Mouse (Mus musculus): ENCODE data around the gene Marcksl1. TPM values are rescaled to one million over a fixed set of nuclear protein-coding genes. Genes with fewer than 3 reads are reported as not detected.

The Marcksl1 gene
- total and polyA plus RNA-seq, 2 experiments from 2014 or later, result 1,946 to 2,276 TPM

DNA sequence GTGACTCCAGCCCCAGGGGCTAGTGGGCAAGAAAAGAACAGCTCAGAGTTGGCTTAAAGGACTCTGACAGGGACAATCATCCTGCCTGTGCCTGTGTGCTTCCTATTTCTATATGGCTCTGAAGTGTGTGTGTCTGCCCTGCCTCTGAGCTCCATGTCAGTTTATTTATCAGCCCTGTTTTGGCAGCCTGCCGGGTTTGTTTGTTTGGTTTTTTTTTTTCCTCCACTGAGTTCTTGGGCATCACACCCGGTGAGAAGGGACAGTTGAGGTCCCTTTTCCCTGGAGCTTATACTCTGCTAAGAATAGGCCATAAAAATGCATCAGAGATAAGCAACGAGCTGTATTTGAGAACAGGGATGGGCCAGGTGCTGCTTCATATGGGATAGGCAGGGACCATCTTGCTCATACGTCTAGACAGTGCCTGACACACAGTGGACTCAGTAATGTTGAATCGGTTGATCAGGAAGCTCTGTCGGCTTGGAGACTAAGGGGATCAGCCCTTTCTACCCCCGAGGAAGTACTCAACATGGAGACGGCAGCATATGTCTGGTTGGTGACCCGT is 11.0 kb upstream of the Marcksl1 start:
- H3K9me3 ChIP-seq (ENCODE audit: low read length), result no peaks in the 10 kb centered on the region
- H3K27ac ChIP-seq (ENCODE audit: low read depth, low read length), result no peak overlapping the region
- no peak overlapping the region for H3K4me2 ChIP-seq (ENCODE audit: low read depth)
- ATAC-seq (no peak), DNase-seq (no peak)
- no peaks in the 10 kb centered on the region for H3K4me1 ChIP-seq (ENCODE audit: insufficient read depth)
- 80% methylated on average over 9 of the region's 9 CpGs for WGBS
- no peak overlapping the region for H3K4me3 ChIP-seq (ENCODE audit: low read depth, low read length)
- no peaks in the 10 kb centered on the region for H3K36me3 ChIP-seq (ENCODE audit: insufficient read depth)
- H3K9ac ChIP-seq, result no peak overlapping the region
- no peak for TF ChIP-seq CTCF (IDR thresholded peaks at IDR 0.05; ENCODE audit: low read depth)
- no peaks in the 10 kb centered on the region for H3K27me3 ChIP-seq (ENCODE audit: insufficient read depth, low read length)

DNA sequence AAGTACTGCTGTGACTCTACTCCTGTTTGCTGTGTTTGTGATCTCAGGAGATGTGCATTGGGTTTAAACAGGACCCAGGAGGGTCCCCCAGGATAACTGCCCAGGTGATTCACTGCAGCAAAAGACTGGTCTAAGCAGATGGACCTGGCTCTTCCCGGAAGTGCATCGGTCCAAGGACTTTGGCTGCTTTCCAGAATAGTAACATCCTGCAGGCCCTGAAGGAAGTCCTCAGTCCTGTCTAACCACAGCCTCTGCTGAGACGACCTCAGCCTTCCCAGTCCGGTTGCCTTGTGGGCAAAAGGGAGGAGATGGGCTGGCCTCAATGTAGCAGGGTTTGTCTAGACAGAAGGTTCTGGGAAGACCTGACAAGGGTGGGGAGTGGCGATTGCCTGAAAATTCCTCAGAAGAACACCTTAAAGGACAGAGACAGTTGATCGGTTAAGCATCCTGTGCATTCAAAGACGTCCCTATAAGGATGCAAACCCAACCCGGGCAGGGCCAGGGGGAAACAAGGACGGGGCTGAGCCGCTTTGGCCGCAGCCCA is 10.4 kb upstream of the Marcksl1 start:
- DNase-seq, result no peak
- no peak for ATAC-seq
- no peak overlapping the region for H3K27ac ChIP-seq (ENCODE audit: low read depth, low read length)
- 84% methylated on average over 11 of the region's 11 CpGs for WGBS
- no peaks in the 10 kb centered on the region for H3K9me3 ChIP-seq (ENCODE audit: low read length)
- no peaks in the 10 kb centered on the region for H3K36me3 ChIP-seq (ENCODE audit: insufficient read depth)
- TF ChIP-seq CTCF (IDR thresholded peaks at IDR 0.05; ENCODE audit: low read depth), result no peak
- no peak overlapping the region for H3K4me2 ChIP-seq (ENCODE audit: low read depth)
- no peaks in the 10 kb centered on the region for H3K4me1 ChIP-seq (ENCODE audit: insufficient read depth)
- no peaks in the 10 kb centered on the region for H3K27me3 ChIP-seq (ENCODE audit: insufficient read depth, low read length)
- H3K9ac ChIP-seq, result no peak overlapping the region
- no peak overlapping the region for H3K4me3 ChIP-seq (ENCODE audit: low read depth, low read length)

DNA sequence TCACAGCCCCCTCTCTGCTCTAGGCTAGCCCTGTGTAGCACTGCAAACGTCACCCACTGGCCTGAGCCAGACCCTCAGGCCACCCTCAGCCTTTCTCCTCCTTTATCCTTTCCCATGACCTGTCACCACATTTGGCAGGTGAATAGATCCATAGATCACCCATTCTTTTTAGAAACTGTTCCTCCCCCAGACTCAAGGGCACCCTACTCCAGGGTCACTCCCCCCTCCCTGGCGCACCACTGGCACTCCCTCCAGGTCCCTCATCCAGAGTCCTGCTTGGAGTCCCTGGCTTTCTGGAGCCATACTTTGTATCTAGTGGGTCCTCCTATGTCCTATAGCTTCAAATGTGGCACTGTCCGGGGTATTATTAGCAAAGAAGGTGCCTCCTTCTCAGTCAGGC is 7.9 kb upstream of the Marcksl1 start:
- Histone ChIP-seq H3K36me3 (ENCODE audit: insufficient read depth) (no peaks in the 10 kb centered on the region), H3K27me3 (ENCODE audit: insufficient read depth, low read length) (no peaks in the 10 kb centered on the region), H3K4me1 (ENCODE audit: insufficient read depth) (no peaks in the 10 kb centered on the region), H3K4me2 (ENCODE audit: low read depth) (no peak overlapping the region), H3K4me3 (ENCODE audit: low read depth, low read length) (no peak overlapping the region), H3K9ac (no peak overlapping the region), H3K9me3 (ENCODE audit: low read length) (no peaks in the 10 kb centered on the region), H3K27ac (ENCODE audit: low read depth, low read length) (no peak overlapping the region)
- no peak for TF ChIP-seq CTCF (IDR thresholded peaks at IDR 0.05; ENCODE audit: low read depth)
- ATAC-seq, result no peak
- DNase-seq, result no peak
- 88% methylated on average over 3 of the region's 3 CpGs for WGBS

DNA sequence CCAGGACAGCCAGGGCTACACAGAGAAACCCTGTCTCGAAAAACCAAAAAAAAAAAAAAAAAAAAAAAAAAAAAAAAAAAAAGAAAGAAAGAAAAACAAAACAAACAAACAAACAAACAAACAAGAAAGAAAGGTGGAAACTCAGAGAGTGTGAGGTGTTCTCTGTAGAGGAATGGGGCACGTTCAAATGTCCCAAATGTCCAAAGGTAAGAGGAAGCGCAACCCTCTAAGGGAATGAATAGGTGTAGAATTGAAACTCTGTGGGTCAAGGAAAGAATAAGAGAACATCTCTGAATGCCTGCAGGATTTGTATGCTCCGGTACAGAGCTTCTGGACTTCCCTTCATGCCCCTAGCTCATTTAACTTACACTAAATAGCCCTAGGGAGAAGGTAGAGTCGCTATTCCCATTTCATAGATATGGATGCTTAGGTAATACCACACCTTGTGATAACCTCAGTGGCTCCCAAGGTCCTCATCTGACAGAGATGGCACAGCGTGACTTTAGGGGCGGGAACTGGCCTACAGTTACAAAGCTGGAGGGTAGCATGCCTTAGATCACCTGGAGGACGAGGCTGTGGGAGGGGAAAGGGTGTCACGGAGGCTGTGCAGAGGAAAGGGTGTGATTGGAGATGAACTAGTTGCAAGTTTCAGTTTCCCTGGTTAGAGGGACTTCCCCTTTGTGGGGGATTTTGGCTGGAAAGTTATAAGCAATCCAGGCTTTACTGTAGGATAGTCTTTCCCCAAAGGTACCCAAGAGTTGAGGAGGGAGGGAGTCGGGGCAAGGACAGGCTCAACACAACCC is 5.7 kb upstream of the Marcksl1 start:
- no peak overlapping the region for H3K9ac ChIP-seq
- no peak for DNase-seq
- H3K9me3 ChIP-seq (ENCODE audit: low read length), result no peaks in the 10 kb centered on the region
- H3K4me1 ChIP-seq (ENCODE audit: insufficient read depth), result no peaks in the 10 kb centered on the region
- TF ChIP-seq CTCF (IDR thresholded peaks at IDR 0.05; ENCODE audit: low read depth), result no peak
- no peak for ATAC-seq
- no peaks in the 10 kb centered on the region for H3K36me3 ChIP-seq (ENCODE audit: insufficient read depth)
- WGBS, result 68% methylated on average over 9 of the region's 10 CpGs
- no peaks in the 10 kb centered on the region for H3K27me3 ChIP-seq (ENCODE audit: insufficient read depth, low read length)
- no peak overlapping the region for H3K4me2 ChIP-seq (ENCODE audit: low read depth)
- H3K27ac ChIP-seq (ENCODE audit: low read depth, low read length), result no peak overlapping the region
- H3K4me3 ChIP-seq (ENCODE audit: low read depth, low read length), result no peak overlapping the region

DNA sequence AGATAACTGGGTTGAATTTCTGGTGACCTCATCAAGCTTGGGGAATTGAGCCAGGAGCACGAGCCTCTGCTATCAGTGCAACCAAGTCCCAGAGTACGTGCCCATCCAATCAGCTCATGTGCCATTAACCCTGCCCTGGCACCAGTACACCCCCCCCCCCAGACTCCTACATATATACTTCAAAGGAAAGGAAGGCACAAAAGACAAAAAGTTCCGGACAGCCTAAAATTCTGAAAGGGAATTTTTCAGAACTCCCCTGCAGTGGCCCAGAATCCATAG is 5.2 kb upstream of the Marcksl1 start:
- Histone ChIP-seq H3K9ac (no peak overlapping the region), H3K27ac (ENCODE audit: low read depth, low read length) (no peak overlapping the region), H3K4me3 (ENCODE audit: low read depth, low read length) (no peak overlapping the region), H3K4me2 (ENCODE audit: low read depth) (no peak overlapping the region), H3K9me3 (ENCODE audit: low read length) (no peaks in the 10 kb centered on the region), H3K4me1 (ENCODE audit: insufficient read depth) (no peaks in the 10 kb centered on the region), H3K36me3 (ENCODE audit: insufficient read depth) (no peaks in the 10 kb centered on the region), H3K27me3 (ENCODE audit: insufficient read depth, low read length) (no peaks in the 10 kb centered on the region)
- 67% methylated on average over 3 of the region's 3 CpGs for WGBS
- DNase-seq (no peak), ATAC-seq (no peak)
- TF ChIP-seq CTCF (IDR thresholded peaks at IDR 0.05; ENCODE audit: low read depth), result no peak

DNA sequence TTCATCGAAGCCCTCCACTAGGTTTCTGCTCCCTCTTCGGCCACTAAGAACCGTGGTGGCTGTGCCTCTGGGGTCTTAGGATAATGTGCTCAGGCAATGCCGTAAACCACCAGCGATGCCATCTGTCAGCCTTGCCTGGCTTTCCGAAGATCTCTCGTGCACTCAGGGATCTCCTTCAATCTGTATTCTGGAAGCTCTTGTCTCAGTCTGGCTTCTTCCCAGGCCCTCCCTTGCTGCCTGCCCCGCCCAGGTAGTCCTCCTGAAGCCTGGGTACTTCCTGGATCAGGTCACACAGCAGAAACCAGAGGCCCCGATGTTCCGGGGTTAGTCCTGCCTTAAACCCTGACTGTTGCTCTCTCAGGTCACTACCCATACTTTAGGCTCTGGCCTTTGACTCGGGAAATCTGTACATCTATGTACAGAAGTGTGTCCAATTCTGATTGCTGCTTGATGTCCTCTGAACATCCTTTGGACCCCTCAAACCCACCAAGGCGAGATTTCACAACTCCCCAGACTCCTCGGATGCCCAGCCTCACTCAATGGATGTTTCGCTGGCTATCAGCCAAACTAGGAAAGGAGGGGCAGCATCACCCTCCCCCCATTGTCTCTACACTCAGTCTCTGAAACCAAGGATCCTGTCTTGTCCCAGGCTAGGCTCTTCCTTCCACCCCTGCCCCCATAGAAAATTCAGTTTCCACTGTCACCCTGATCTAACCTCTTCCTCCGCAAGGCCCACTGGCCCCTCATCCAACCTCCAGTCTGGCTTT is 4.4 kb upstream of the Marcksl1 start:
- ATAC-seq (no peak), DNase-seq (no peak)
- no peak overlapping the region for H3K9ac ChIP-seq
- H3K4me2 ChIP-seq (ENCODE audit: low read depth), result no peak overlapping the region
- no peaks in the 10 kb centered on the region for H3K9me3 ChIP-seq (ENCODE audit: low read length)
- H3K27me3 ChIP-seq (ENCODE audit: insufficient read depth, low read length), result no peaks in the 10 kb centered on the region
- no peak overlapping the region for H3K4me3 ChIP-seq (ENCODE audit: low read depth, low read length)
- WGBS, result 57% methylated on average over 15 of the region's 15 CpGs
- H3K36me3 ChIP-seq (ENCODE audit: insufficient read depth), result no peaks in the 10 kb centered on the region
- H3K27ac ChIP-seq (ENCODE audit: low read depth, low read length), result no peak overlapping the region
- no peak for TF ChIP-seq CTCF (IDR thresholded peaks at IDR 0.05; ENCODE audit: low read depth)
- no peaks in the 10 kb centered on the region for H3K4me1 ChIP-seq (ENCODE audit: insufficient read depth)

GRCm38 (mm10) chr4:129509650-129510049 is 3.7 kb upstream of the Marcksl1 start:
- 71% methylated on average over 3 of the region's 3 CpGs for WGBS
- ATAC-seq (no peak), DNase-seq (no peak)
- TF ChIP-seq CTCF (IDR thresholded peaks at IDR 0.05; ENCODE audit: low read depth), result no peak
- no peaks in the 10 kb centered on the region for H3K4me1 ChIP-seq (ENCODE audit: insufficient read depth)
- no peak overlapping the region for H3K4me3 ChIP-seq (ENCODE audit: low read depth, low read length)
- H3K9ac ChIP-seq, result no peak overlapping the region
- H3K27ac ChIP-seq (ENCODE audit: low read depth, low read length), result no peak overlapping the region
- no peaks in the 10 kb centered on the region for H3K36me3 ChIP-seq (ENCODE audit: insufficient read depth)
- H3K9me3 ChIP-seq (ENCODE audit: low read length), result no peaks in the 10 kb centered on the region
- no peaks in the 10 kb centered on the region for H3K27me3 ChIP-seq (ENCODE audit: insufficient read depth, low read length)
- no peak overlapping the region for H3K4me2 ChIP-seq (ENCODE audit: low read depth)
